In genomic region chr3:145939402-145939801, GRCm38 (mm10) we compare ENCODE assay signal across 7 mouse cellular contexts. TPM values are rescaled to one million over a fixed set of nuclear protein-coding genes. Genes with fewer than 3 reads are reported as not detected.
A peak's percentile ranks its signal among the peaks of the same experiment; 100 is the strongest.
DNase-seq lines count a peak whose midpoint lies in the region; ATAC-seq and TF ChIP-seq lines count a peak whose summit lies in the region.

No protein-coding gene starts in this region.

- TF ChIP-seq EP300 in stomach, postnatal 0 days (optimal IDR thresholded peaks at IDR 0.05) = no peak

- TF ChIP-seq CTCF in spleen, adult 2 months (IDR thresholded peaks at IDR 0.05; ENCODE audit: extremely low read depth, insufficient read depth, insufficient read length, insufficient replicate concordance) = no peak
- TF ChIP-seq CTCF in stomach, postnatal 0 days (IDR thresholded peaks at IDR 0.05; ENCODE audit: low read depth) = no peak

- WGBS in spleen, adult 2 months = 70% methylated on average over 12 of the region's 12 CpGs
- WGBS in forebrain, embryonic 12.5 days = 89% methylated on average over 12 of the region's 12 CpGs
- 21% methylated on average over 12 of the region's 12 CpGs for WGBS in liver, embryonic 13.5 days (ENCODE audit: insufficient replicate concordance)
- 75% methylated on average over 12 of the region's 12 CpGs for WGBS in stomach, postnatal 0 days

- H3K4me1 ChIP-seq in spleen, adult 2 months (ENCODE audit: control insufficient read depth, insufficient read depth, insufficient read length) = peaks cover 14% of the 10 kb centered on the region
- H3K4me1 ChIP-seq in forebrain, embryonic 12.5 days = peaks cover 21% of the 10 kb centered on the region
- H3K4me1 ChIP-seq in liver, embryonic 13.5 days (replicated peaks) = peaks cover 48% of the 10 kb centered on the region
- 0 out of 2 replicates have a peak, but pooled peaks cover 5% of the 10 kb centered on the region for H3K4me1 ChIP-seq in stomach, postnatal 0 days (replicated peaks; ENCODE audit: control insufficient read depth, insufficient read depth)

- peak overlapping the region; percentile 93; the same call in 1 of the 2 replicates for H3K9ac ChIP-seq in forebrain, embryonic 12.5 days
- H3K9ac ChIP-seq in liver, embryonic 13.5 days = peak overlapping the region; percentile 92
- peak overlapping the region; percentile 23; the same call in 1 of the 2 replicates for H3K9ac ChIP-seq in stomach, postnatal 0 days (ENCODE audit: low read length)

- ATAC-seq in forebrain, embryonic 12.5 days (ENCODE audit: low FRiP score) = no peak
- ATAC-seq in liver, embryonic 13.5 days (ENCODE audit: low read depth) = peak; percentile 69
- no peak for ATAC-seq in stomach, postnatal 0 days (ENCODE audit: low FRiP score, low TSS enrichment)

- peak overlapping the region; percentile 64 for H3K4me2 ChIP-seq in forebrain, embryonic 12.5 days
- H3K4me2 ChIP-seq in liver, embryonic 13.5 days = peak overlapping the region; percentile 96
- H3K4me2 ChIP-seq in stomach, postnatal 0 days (replicated peaks; ENCODE audit: low read depth) = peak overlapping the region; percentile 78

- peaks cover 16% of the 10 kb centered on the region for H3K36me3 ChIP-seq in spleen, adult 2 months (ENCODE audit: control insufficient read depth, insufficient read depth, low read length)
- peaks cover 27% of the 10 kb centered on the region for H3K36me3 ChIP-seq in forebrain, embryonic 12.5 days (replicated peaks)
- peaks cover 22% of the 10 kb centered on the region for H3K36me3 ChIP-seq in liver, embryonic 13.5 days
- peaks cover 8% of the 10 kb centered on the region for H3K36me3 ChIP-seq in stomach, postnatal 0 days (ENCODE audit: control insufficient read depth, insufficient read depth, low read length)

- TF ChIP-seq POLR2A in spleen, adult 2 months (IDR thresholded peaks at IDR 0.05; ENCODE audit: low read depth, low read length) = no peak

- 0 out of 2 replicates have a peak overlapping the region, but pooled peaks have one; percentile 1 for H3K4me3 ChIP-seq in spleen, adult 2 months (ENCODE audit: extremely low read depth, insufficient read depth, insufficient read length)
- H3K4me3 ChIP-seq in forebrain, embryonic 12.5 days (replicated peaks) = peak overlapping the region; percentile 94
- peak overlapping the region; percentile 97 for H3K4me3 ChIP-seq in liver, embryonic 13.5 days (replicated peaks)
- 0 out of 2 replicates have a peak overlapping the region, but pooled peaks have one; percentile 88 for H3K4me3 ChIP-seq in stomach, postnatal 0 days (ENCODE audit: low read depth, low read length)

- no peak overlapping the region for H3K27ac ChIP-seq in spleen, adult 2 months (ENCODE audit: insufficient read depth, low read length)
- no peak overlapping the region for H3K27ac ChIP-seq in forebrain, embryonic 12.5 days
- H3K27ac ChIP-seq in liver, embryonic 13.5 days = no peak overlapping the region
- no peak overlapping the region for H3K27ac ChIP-seq in stomach, postnatal 0 days (replicated peaks)

- H3K27me3 ChIP-seq in spleen, adult 2 months (ENCODE audit: control insufficient read depth, insufficient read depth, low read length) = no peaks in the 10 kb centered on the region
- H3K27me3 ChIP-seq in forebrain, embryonic 12.5 days = no peaks in the 10 kb centered on the region
- H3K27me3 ChIP-seq in liver, embryonic 13.5 days = no peaks in the 10 kb centered on the region
- no peaks in the 10 kb centered on the region for H3K27me3 ChIP-seq in stomach, postnatal 0 days (ENCODE audit: control insufficient read depth, insufficient read depth, low read length)

- no peaks in the 10 kb centered on the region for H3K9me3 ChIP-seq in forebrain, embryonic 12.5 days
- H3K9me3 ChIP-seq in liver, embryonic 13.5 days (replicated peaks) = no peaks in the 10 kb centered on the region
- H3K9me3 ChIP-seq in stomach, postnatal 0 days (ENCODE audit: control insufficient read depth, low read length) = no peaks in the 10 kb centered on the region

- DNase-seq in spleen, adult 2 months (ENCODE audit: low read depth in 1 of 2, low spot score in 2 of 2) = no peak
- no peak for DNase-seq in spleen, postnatal 10 days (ENCODE audit: low spot score in 2 of 2)
- DNase-seq in liver, embryonic 13.5 days = no peak
- DNase-seq in stomach, postnatal 0 days (ENCODE audit: low spot score) = no peak
- no peak for DNase-seq in ovary, postnatal 36 days (ENCODE audit: low spot score)
- DNase-seq in urinary bladder, postnatal 36 days (ENCODE audit: low spot score in 2 of 2) = no peak

RNA-seq across cellular contexts. Expression of gene 2410004B18Rik, which starts 1.6 kb away (rescaled TPM):
- polyA plus RNA-seq in spleen, adult 2 months (2012; rRNA removed) = 9.0 and 14.8 TPM in 2 replicates
- 63.0 and 64.4 TPM in 2 replicates for polyA plus RNA-seq in forebrain, embryonic 12.5 days (2016; fragmentation: Nextera tagmentation; extraction: Ambion mirVana)
- polyA plus RNA-seq in liver, embryonic 13.5 days (2015; fragmentation: Nextera tagmentation; extraction: Ambion mirVana) = 20.6 and 25.4 TPM in 2 replicates
- 33.1 and 36.4 TPM in 2 replicates for polyA plus RNA-seq in stomach, postnatal 0 days (2015; fragmentation: Nextera tagmentation; extraction: Ambion mirVana)

RNA-seq across cellular contexts. Expression of gene Bcl10, which starts 16.8 kb away (rescaled TPM):
- polyA plus RNA-seq in spleen, adult 2 months (2012; rRNA removed) = 11.4 and 11.7 TPM in 2 replicates
- 50.7 and 50.8 TPM in 2 replicates for polyA plus RNA-seq in forebrain, embryonic 12.5 days (2016; fragmentation: Nextera tagmentation; extraction: Ambion mirVana)
- polyA plus RNA-seq in liver, embryonic 13.5 days (2015; fragmentation: Nextera tagmentation; extraction: Ambion mirVana) = 21.4 and 24.8 TPM in 2 replicates
- polyA plus RNA-seq in stomach, postnatal 0 days (2015; fragmentation: Nextera tagmentation; extraction: Ambion mirVana) = 43.5 and 46.1 TPM in 2 replicates

RNA-seq across cellular contexts. Expression of gene Syde2, which starts 48.3 kb away (rescaled TPM):
- polyA plus RNA-seq in spleen, adult 2 months (2012; rRNA removed) = 0.57 and 0.67 TPM in 2 replicates
- polyA plus RNA-seq in forebrain, embryonic 12.5 days (2016; fragmentation: Nextera tagmentation; extraction: Ambion mirVana) = 0.97 and 1.5 TPM in 2 replicates
- polyA plus RNA-seq in liver, embryonic 13.5 days (2015; fragmentation: Nextera tagmentation; extraction: Ambion mirVana) = 0.35 and 0.63 TPM in 2 replicates
- polyA plus RNA-seq in stomach, postnatal 0 days (2015; fragmentation: Nextera tagmentation; extraction: Ambion mirVana) = 1.4 and 1.6 TPM in 2 replicates

Comparison
In these comparisons a context has a peak if more than half of its experiments do, and no peak if none do; other contexts are left out.
1. H3K4me3 ChIP-seq: peak in every context shown above with its lines; median percentile 97 in liver, embryonic 13.5 days; 94 in forebrain, embryonic 12.5 days; 88 in stomach, postnatal 0 days; 1 in spleen, adult 2 months.
2. H3K9ac ChIP-seq: peak in every context shown above with its lines; median percentile 93 in forebrain, embryonic 12.5 days; 92 in liver, embryonic 13.5 days; 23 in stomach, postnatal 0 days.